Mouse (Mus musculus) erythroblast, embryonic 14.5 days (primary cell): ENCODE measurements at regions not wholly inside any gene's neighbourhood (a gene's known extent, or its start where the extent isn't known, plus 50 kb on each side); places are given as distances from the start of the nearest gene placed in this dataset.

Experiments used
- GATA1 ChIP-seq: IDR thresholded peaks from 2 replicates; pipeline ENCODE4 v1.6.1; 2012; ENCODE audit warnings: low read length, inconsistent platforms, mixed read lengths
- TAL1 ChIP-seq: IDR thresholded peaks from 3 replicates; pipeline ENCODE4 v1.6.1; 2012; ENCODE audit warnings: low read length, inconsistent platforms, mixed read lengths

- no peak for TF ChIP-seq GATA1
- TF ChIP-seq TAL1, result no peak
These were observed 178.6 kb downstream of the Hlx start for GRCm38 (mm10) chr1:184553791-184554190.
